Mouse (Mus musculus): ENCODE results near the gene Gpr146. TPM values are rescaled to one million over a fixed set of nuclear protein-coding genes. Genes with fewer than 3 reads are reported as not detected.

Gpr146 gene
- polyA plus RNA-seq, 1 experiment from 2014 or later = 2.4 TPM

DNA sequence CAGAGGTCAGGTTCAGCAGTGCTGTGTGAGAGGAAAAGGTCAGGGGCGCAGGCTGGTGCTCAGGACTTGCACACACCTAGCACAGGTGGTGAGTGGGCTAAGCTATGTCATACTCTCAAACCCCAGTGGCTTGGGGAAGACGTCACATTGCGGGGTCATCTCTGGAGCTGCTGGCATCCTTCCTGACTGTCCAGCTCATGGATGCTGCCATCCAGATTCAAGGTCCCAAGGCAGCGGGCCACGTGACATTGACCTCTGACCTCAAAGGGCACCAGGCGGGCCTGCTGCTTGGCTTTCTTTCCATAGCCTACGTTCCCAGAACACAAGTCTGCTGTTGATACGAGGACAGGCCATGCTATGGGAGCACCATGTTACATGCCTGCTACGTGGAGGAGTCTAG, 49.5 kb downstream of the Gpr146 start:
- no peaks in the 10 kb centered on the region for H3K9me3 ChIP-seq
- H3K4me3 ChIP-seq = no peak overlapping the region
- H3K36me3 ChIP-seq = no peaks in the 10 kb centered on the region
- H3K9ac ChIP-seq = no peak overlapping the region
- H3K4me2 ChIP-seq = no peak overlapping the region
- ATAC-seq (ENCODE audit: low FRiP score) = no peak
- H3K27me3 ChIP-seq = no peaks in the 10 kb centered on the region
- peaks cover 62% of the 10 kb centered on the region for H3K4me1 ChIP-seq (replicated peaks)
- WGBS = 93% methylated on average over 9 of the region's 9 CpGs
- H3K27ac ChIP-seq = no peak overlapping the region

- H3K4me3 ChIP-seq = no peak overlapping the region
- WGBS = 82% methylated on average over 9 of the region's 9 CpGs
- H3K4me2 ChIP-seq = no peak overlapping the region
- no peak for ATAC-seq (ENCODE audit: low FRiP score)
- no peaks in the 10 kb centered on the region for H3K9me3 ChIP-seq
- no peaks in the 10 kb centered on the region for H3K36me3 ChIP-seq
- no peak overlapping the region for H3K27ac ChIP-seq
- H3K9ac ChIP-seq = no peak overlapping the region
- peaks cover 61% of the 10 kb centered on the region for H3K4me1 ChIP-seq (replicated peaks)
- no peaks in the 10 kb centered on the region for H3K27me3 ChIP-seq
These were observed 50.5 kb downstream of the Gpr146 start for GRCm38 (mm10) chr5:139427989-139428388.

- H3K27me3 ChIP-seq = no peaks in the 10 kb centered on the region
- no peak overlapping the region for H3K4me3 ChIP-seq
- no peaks in the 10 kb centered on the region for H3K36me3 ChIP-seq
- no peaks in the 10 kb centered on the region for H3K9me3 ChIP-seq
- peaks cover 58% of the 10 kb centered on the region for H3K4me1 ChIP-seq (replicated peaks)
- WGBS = 34% methylated on average over 12 of the region's 12 CpGs
- 0 out of 2 replicates have a peak overlapping the region, but pooled peaks have one; percentile 2 for H3K4me2 ChIP-seq
- peak overlapping the region; percentile 56 for H3K9ac ChIP-seq
- peak; percentile 19; the same call in 1 of the 2 replicates for ATAC-seq (ENCODE audit: low FRiP score)
- peak overlapping the region; percentile 63 for H3K27ac ChIP-seq
These were observed 52.4 kb downstream of the Gpr146 start for GRCm38 (mm10) chr5:139429818-139430341.

DNA sequence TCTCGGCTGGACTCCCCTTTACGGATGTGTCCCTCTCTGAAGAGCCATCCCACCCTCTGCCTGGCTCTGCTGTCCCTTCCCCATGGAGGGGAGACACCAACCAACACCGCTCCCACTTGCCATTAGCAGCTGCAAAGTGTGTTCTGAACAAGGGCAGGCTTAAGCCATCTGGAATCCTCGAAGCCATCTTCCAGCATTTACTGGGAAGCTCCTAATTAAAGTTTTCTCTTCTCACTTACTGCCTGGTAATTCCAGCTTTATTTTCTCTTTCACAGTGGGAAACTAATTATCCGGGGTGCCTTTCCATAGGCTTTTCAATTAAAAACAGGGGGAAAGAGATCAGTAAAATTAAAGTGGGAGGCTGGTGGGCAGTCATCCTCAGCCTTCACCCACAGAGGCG, 54.8 kb downstream of the Gpr146 start:
- H3K27me3 ChIP-seq = no peaks in the 10 kb centered on the region
- no peak overlapping the region for H3K4me3 ChIP-seq
- peak overlapping the region; percentile 19; the same call in 1 of the 2 replicates for H3K9ac ChIP-seq
- H3K4me2 ChIP-seq = no peak overlapping the region
- no peak for ATAC-seq (ENCODE audit: low FRiP score)
- H3K9me3 ChIP-seq = no peaks in the 10 kb centered on the region
- H3K4me1 ChIP-seq (replicated peaks) = peaks cover 69% of the 10 kb centered on the region
- H3K36me3 ChIP-seq = no peaks in the 10 kb centered on the region
- peak overlapping the region; percentile 44 for H3K27ac ChIP-seq
- WGBS = 55% methylated on average over 6 of the region's 6 CpGs

DNA sequence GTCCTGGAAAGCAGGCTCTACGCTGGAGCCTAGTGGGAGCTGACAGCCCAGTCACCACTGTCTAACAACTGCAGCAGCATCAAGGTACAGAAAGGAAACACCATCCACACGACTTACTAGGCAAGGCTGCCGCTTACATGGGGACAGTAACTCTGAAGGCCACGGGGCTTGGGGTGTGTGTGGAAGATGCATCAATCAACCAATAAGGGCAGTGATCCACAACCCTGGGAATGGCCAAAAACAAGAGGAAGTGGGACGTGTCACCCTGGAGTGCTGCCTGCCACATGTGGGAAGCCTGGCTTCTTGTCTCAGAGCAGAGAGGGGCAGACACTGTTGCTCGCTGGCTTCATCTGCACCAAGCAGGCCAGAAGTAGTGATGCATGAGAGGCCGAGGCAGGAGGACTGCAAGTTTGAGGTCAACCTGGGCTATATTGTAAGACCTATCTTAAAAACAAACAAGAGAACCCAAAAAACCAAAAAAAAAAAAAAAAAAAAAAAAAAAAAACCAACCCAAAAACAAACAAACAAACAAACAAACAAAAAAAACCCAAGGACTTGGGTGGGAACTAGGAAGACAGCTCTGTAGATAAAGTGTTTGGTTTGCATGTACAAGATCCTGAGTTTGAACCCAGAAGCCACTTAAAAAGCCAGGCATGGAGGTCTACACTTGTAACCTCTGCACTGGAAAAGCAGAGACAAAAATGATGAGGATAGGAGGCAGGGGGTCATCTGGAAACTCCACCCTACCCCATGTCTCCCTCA, 55.4 kb downstream of the Gpr146 start:
- Histone ChIP-seq H3K27ac (peak overlapping the region; percentile 36), H3K4me2 (no peak overlapping the region), H3K4me1 (replicated peaks) (peaks cover 68% of the 10 kb centered on the region), H3K9me3 (no peaks in the 10 kb centered on the region), H3K36me3 (no peaks in the 10 kb centered on the region), H3K27me3 (no peaks in the 10 kb centered on the region), H3K9ac (no peak overlapping the region), H3K4me3 (no peak overlapping the region)
- ATAC-seq (ENCODE audit: low FRiP score) = no peak
- WGBS = 78% methylated on average over 7 of the region's 7 CpGs

DNA sequence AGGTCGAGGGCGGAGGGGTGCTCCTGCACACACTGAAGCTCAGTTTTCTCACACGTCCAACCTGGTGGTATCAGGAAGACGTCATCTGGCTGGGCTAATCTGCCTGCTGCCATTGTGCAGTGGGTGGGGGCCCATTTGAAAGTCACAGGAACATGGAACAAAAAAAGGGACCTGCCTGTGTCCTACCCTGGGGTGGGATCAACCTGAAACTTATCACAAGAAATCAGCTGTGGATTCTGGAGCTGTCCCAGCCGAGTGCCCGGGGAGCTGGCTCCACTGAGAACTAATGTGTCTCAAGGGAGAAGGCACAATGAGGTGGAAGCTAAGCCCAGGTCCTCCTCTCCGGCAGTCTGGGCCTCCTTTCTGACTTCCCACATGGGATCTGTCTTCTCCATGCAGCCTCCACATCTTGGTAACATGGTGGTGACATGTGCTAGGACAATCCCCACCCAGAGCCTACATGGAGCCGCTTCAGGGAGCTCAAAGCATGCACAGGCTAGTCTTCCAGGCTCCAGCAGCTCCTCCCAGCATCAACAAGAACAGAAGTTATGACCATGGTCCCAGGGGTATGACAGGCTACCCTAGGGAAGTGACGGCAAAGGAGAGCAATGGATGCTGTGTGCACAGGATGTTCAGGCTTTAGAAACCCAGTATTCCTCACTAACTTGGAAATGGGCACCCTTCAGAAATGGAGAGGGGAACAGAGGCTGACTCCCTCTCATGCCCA, 56.5 kb downstream of the Gpr146 start:
- H3K27me3 ChIP-seq = no peaks in the 10 kb centered on the region
- H3K27ac ChIP-seq = no peak overlapping the region
- no peak overlapping the region for H3K4me3 ChIP-seq
- ATAC-seq (ENCODE audit: low FRiP score) = no peak
- no peak overlapping the region for H3K4me2 ChIP-seq
- H3K9me3 ChIP-seq = no peaks in the 10 kb centered on the region
- WGBS = 81% methylated on average over 9 of the region's 9 CpGs
- H3K36me3 ChIP-seq = no peaks in the 10 kb centered on the region
- peaks cover 67% of the 10 kb centered on the region for H3K4me1 ChIP-seq (replicated peaks)
- no peak overlapping the region for H3K9ac ChIP-seq

- WGBS = 19% methylated on average over 8 of the region's 8 CpGs
- Histone ChIP-seq H3K9ac (no peak overlapping the region), H3K27ac (peak overlapping the region; percentile 25; the same call in 1 of the 2 replicates), H3K9me3 (no peaks in the 10 kb centered on the region), H3K4me3 (no peak overlapping the region), H3K4me2 (no peak overlapping the region), H3K4me1 (replicated peaks) (peaks cover 58% of the 10 kb centered on the region), H3K36me3 (no peaks in the 10 kb centered on the region), H3K27me3 (no peaks in the 10 kb centered on the region)
- peak; percentile 71 for ATAC-seq (ENCODE audit: low FRiP score)
These were observed 57.4 kb downstream of the Gpr146 start for GRCm38 (mm10) chr5:139434940-139435339.

- Histone ChIP-seq H3K27me3 (no peaks in the 10 kb centered on the region), H3K4me2 (no peak overlapping the region), H3K9me3 (no peaks in the 10 kb centered on the region), H3K36me3 (no peaks in the 10 kb centered on the region), H3K4me1 (replicated peaks) (peaks cover 51% of the 10 kb centered on the region), H3K9ac (no peak overlapping the region), H3K4me3 (no peak overlapping the region), H3K27ac (no peak overlapping the region)
- WGBS = 94% methylated on average over 4 of the region's 4 CpGs
- no peak for ATAC-seq (ENCODE audit: low FRiP score)
These were observed 60.3 kb downstream of the Gpr146 start for GRCm38 (mm10) chr5:139437769-139438168.

GRCm38 (mm10) chr5:139438440-139438839, 60.9 kb downstream of the Gpr146 start:
- H3K4me2 ChIP-seq = no peak overlapping the region
- no peak overlapping the region for H3K9ac ChIP-seq
- H3K27ac ChIP-seq = no peak overlapping the region
- H3K36me3 ChIP-seq = no peaks in the 10 kb centered on the region
- no peaks in the 10 kb centered on the region for H3K27me3 ChIP-seq
- H3K9me3 ChIP-seq = no peaks in the 10 kb centered on the region
- peaks cover 50% of the 10 kb centered on the region for H3K4me1 ChIP-seq (replicated peaks)
- H3K4me3 ChIP-seq = no peak overlapping the region
- ATAC-seq (ENCODE audit: low FRiP score) = no peak
- WGBS = 51% methylated on average over 12 of the region's 12 CpGs

DNA sequence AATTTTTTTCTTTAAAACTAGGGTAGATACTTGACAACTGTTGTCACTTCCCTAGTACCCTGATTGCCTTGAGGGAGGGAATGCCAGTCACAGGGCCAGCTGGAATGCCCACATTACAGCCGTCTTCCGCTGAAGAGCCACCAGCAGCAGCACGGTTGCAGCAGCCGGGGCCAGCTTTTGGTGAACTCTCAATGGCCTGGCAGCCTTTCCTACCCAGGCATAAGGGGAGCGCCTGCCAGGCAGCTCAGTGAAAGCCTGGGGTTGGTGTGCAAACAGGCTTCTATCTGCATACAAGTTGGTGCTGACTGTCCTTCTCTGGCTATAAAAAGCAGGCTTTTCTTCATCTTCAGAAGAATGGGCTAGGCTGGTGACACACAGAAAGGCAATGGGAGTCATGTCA, 63.0 kb downstream of the Gpr146 start:
- no peaks in the 10 kb centered on the region for H3K9me3 ChIP-seq
- no peak for ATAC-seq (ENCODE audit: low FRiP score)
- H3K27me3 ChIP-seq = no peaks in the 10 kb centered on the region
- 69% methylated on average over 5 of the region's 5 CpGs for WGBS
- no peak overlapping the region for H3K27ac ChIP-seq
- H3K4me1 ChIP-seq (replicated peaks) = peaks cover 34% of the 10 kb centered on the region
- H3K4me3 ChIP-seq = no peak overlapping the region
- no peak overlapping the region for H3K4me2 ChIP-seq
- no peak overlapping the region for H3K9ac ChIP-seq
- H3K36me3 ChIP-seq = no peaks in the 10 kb centered on the region

- whole genome bisulfite sequencing = 95% methylated on average over 11 of the region's 11 CpGs
- no peak overlapping the region for H3K4me3 ChIP-seq
- peaks cover 33% of the 10 kb centered on the region for H3K4me1 ChIP-seq (replicated peaks)
- H3K27ac ChIP-seq = 0 out of 2 replicates have a peak overlapping the region, but pooled peaks have one; percentile 14
- H3K9me3 ChIP-seq = no peaks in the 10 kb centered on the region
- no peaks in the 10 kb centered on the region for H3K27me3 ChIP-seq
- no peak overlapping the region for H3K9ac ChIP-seq
- no peaks in the 10 kb centered on the region for H3K36me3 ChIP-seq
- no peak overlapping the region for H3K4me2 ChIP-seq
- no peak for ATAC-seq (ENCODE audit: low FRiP score)
These were observed 63.6 kb downstream of the Gpr146 start for GRCm38 (mm10) chr5:139440926-139441725.

DNA sequence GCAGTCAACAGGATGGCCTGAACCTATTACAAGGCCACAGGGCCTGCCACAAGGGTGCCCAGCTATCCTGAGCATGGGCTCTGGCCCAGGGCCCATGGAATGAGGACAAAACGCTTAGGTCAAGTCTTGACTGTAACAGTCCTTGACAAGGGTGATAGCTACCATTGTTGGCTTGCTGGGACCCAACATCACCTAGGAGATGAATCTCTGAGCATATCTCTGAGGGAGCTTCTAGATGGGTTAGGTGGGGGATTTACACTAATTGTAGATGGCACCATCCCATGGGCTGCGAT, 64.2 kb downstream of the Gpr146 start:
- no peak overlapping the region for H3K4me2 ChIP-seq

More for the DNA sequence above, 64.2 kb downstream of the Gpr146 start:
- Histone ChIP-seq H3K36me3 (no peaks in the 10 kb centered on the region), H3K27ac (peak overlapping the region; percentile 14; the same call in 1 of the 2 replicates), H3K9me3 (no peaks in the 10 kb centered on the region), H3K27me3 (no peaks in the 10 kb centered on the region), H3K9ac (no peak overlapping the region), H3K4me1 (replicated peaks) (peaks cover 33% of the 10 kb centered on the region), H3K4me3 (no peak overlapping the region)
- WGBS = 96% methylated on average over 2 of the region's 2 CpGs
- no peak for ATAC-seq (ENCODE audit: low FRiP score)

Measured in hindbrain, embryonic 13.5 days (tissue).